Mouse (Mus musculus) Muller cell, postnatal 12 days (primary cell): ENCODE measurements around the gene Hist1h1c.
"Not testable (repeated sequence)": the region's sequence is repeated elsewhere in the genome, so short reads cannot be mapped to it uniquely, and the experiment has no call there.

ENCODE experiments used
- DNase-seq: peaks from one replicate; pipeline ENCODE4 v3.0.0-alpha.2; 2015; ENCODE audit errors: inconsistent ontology term

Gene Hist1h1c

GRCm38 (mm10) chr13:23738677-23739068 lies at the start of gene Hist1h1c:
TSS of gene Hist1h1c (plus strand) at chr13:23738808.
- DNase-seq = peak; percentile 91

- DNase-seq = no peak
These were observed 49.7 kb upstream of the Hist1h1c start for GRCm38 (mm10) chr13:23688956-23689355.

- DNase-seq = no peak
These were observed 49.1 kb upstream of the Hist1h1c start for GRCm38 (mm10) chr13:23689459-23689858.

- no peak for DNase-seq
These were observed 44.7 kb upstream of the Hist1h1c start for GRCm38 (mm10) chr13:23693856-23694440.

- no peak for DNase-seq
These were observed 43.7 kb upstream of the Hist1h1c start for GRCm38 (mm10) chr13:23694956-23695355.

- no peak for DNase-seq
These were observed 43.1 kb upstream of the Hist1h1c start, which contains the start of gene Hist1h1t for GRCm38 (mm10) chr13:23695514-23695913. TSS of gene Hist1h1t (plus strand) at chr13:23695814.

- DNase-seq = no peak
These were observed 42.5 kb upstream of the Hist1h1c start for GRCm38 (mm10) chr13:23696061-23696474.

GRCm38 (mm10) chr13:23697491-23698299 lies 40.9 kb upstream of the Hist1h1c start:
- DNase-seq = peak; percentile 79

GRCm38 (mm10) chr13:23698300-23698693 lies 40.3 kb upstream of the Hist1h1c start, which contains the start of gene Hist1h4c:
TSS of gene Hist1h4c (minus strand) at chr13:23698454.
- DNase-seq = peak; percentile 98

- DNase-seq = no peak
These were observed 39.6 kb upstream of the Hist1h1c start for GRCm38 (mm10) chr13:23698996-23699395.

- DNase-seq = no peak
These were observed 38.8 kb upstream of the Hist1h1c start for GRCm38 (mm10) chr13:23699767-23700166.

GRCm38 (mm10) chr13:23700786-23701520 lies 37.7 kb upstream of the Hist1h1c start:
- DNase-seq = peak; percentile 63

- no peak for DNase-seq
These were observed 36.4 kb upstream of the Hist1h1c start for GRCm38 (mm10) chr13:23702220-23702619.

GRCm38 (mm10) chr13:23702801-23703200 lies 35.8 kb upstream of the Hist1h1c start:
- DNase-seq = not testable (repeated sequence)

GRCm38 (mm10) chr13:23705751-23706356 lies 32.8 kb upstream of the Hist1h1c start:
- no peak for DNase-seq

- DNase-seq = no peak
These were observed 31.8 kb upstream of the Hist1h1c start for GRCm38 (mm10) chr13:23706771-23707170.

GRCm38 (mm10) chr13:23708041-23708440 lies 30.6 kb upstream of the Hist1h1c start:
- DNase-seq = no peak

GRCm38 (mm10) chr13:23708654-23709053 lies 30.0 kb upstream of the Hist1h1c start:
- DNase-seq = no peak

- DNase-seq = peak; percentile 79
These were observed 28.8 kb upstream of the Hist1h1c start for GRCm38 (mm10) chr13:23709714-23710373.

GRCm38 (mm10) chr13:23710374-23711089 lies 28.1 kb upstream of the Hist1h1c start, which contains the start of gene Hfe:
TSS of gene Hfe (minus strand) at chr13:23710854.
- DNase-seq = peak; percentile 83
